Mouse (Mus musculus) gastrocnemius, postnatal 4 days (tissue): Measurements from ENCODE around the gene Farsb. TPM values are rescaled to one million over a fixed set of nuclear protein-coding genes. Genes with fewer than 3 reads are reported as not detected.

Experiments
- total RNA-seq, 2 experiments: library from RNA; stranded (reverse); gene quantifications; 2 replicates each; pipeline ENCODE4 v1.2.3; 2021

Farsb gene
- total RNA-seq, 2 experiments from 2014 or later = 44.8 to 45.6 TPM

Other genes with a start within 250 kb of the Farsb start
- gene Sgpp2, start 178.6 kb downstream of the Farsb start, total RNA-seq = not detected
- gene Mogat1, start 22.1 kb upstream of the Farsb start, total RNA-seq = not detected
- gene BC035947, start 23.3 kb upstream of the Farsb start, total RNA-seq = not detected
- gene Acsl3, start 168.9 kb upstream of the Farsb start, total RNA-seq = 10 to 100 TPM; 40.0 to 40.5 TPM
- gene Utp14b, start 169.1 kb upstream of the Farsb start, total RNA-seq = 10 to 100 TPM in 1 of 2 experiments, 1 to 10 TPM in 1; 9.7 to 10.2 TPM